Mouse (Mus musculus): ENCODE data around the gene Mon1a.

Gene Mon1a

GRCm38 (mm10) chr9:107949184-107949921 lies 61.4 kb downstream of the Mon1a start:
- no peak for DNase-seq (ENCODE audit: low read depth, low spot score)

- DNase-seq (ENCODE audit: low read depth, low spot score): no peak
These were observed 61.9 kb downstream of the Mon1a start, which contains the start of gene Traip for GRCm38 (mm10) chr9:107949922-107950235. Traip (plus strand) TSS chr9:107950136.

DNA sequence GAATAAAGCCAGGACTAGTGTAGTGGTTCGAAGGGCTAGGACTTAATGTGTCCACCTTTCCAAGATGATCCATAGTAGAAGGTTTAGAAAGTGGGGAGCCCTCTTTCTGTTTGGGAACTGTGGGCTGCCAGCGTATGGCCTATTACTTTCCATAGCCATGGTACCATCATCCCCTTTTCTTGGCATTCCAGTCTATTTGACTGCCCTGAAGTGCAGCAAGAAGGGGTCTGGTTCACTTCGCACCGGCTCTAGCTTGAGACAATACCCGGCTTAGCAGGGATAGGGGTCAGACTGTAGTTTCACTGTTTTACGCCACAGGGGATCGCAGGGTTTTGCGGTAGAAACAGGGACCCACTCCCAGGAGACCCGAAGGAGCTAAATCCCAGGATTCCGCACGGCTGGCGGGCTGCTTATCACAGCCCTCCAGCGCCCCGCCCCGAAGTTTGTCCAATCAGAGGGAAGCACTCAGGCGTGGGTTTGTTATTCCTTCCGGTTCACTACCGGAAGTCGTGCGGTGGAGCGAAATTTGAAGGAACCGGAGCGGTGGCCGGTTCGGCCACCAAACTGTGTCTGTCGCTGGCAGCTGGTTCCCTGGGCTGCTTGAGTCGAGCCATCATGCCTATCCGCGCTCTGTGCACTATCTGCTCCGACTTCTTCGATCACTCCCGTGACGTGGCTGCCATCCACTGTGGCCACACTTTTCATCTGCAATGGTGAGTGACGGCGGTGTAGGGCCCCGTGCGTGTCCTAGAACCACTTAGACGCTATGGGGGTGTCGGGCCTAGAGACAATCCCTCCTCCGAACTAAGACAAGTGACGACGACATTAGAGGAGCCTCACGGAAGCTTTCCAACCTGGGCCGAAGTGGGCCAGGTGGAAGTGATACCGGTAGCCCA lies 62.8 kb downstream of the Mon1a start:
- peak; percentile 85 for DNase-seq (ENCODE audit: low read depth, low spot score)
